Mouse (Mus musculus) CD4-positive, CD25-positive, alpha-beta regulatory T cell, adult 4 months (primary cell): ENCODE data around the gene Tedc2. TPM values are rescaled to one million over a fixed set of nuclear protein-coding genes. Genes with fewer than 3 reads are reported as not detected.

Source experiments
- ATAC-seq: one replicate; pipeline ENCODE4 v1.8.0; 2017
- polyA plus RNA-seq, 2 experiments: library from polyadenylated mRNA; unstranded; fragments of 100-300 nt; shearing (Covaris generic); gene quantifications; one replicate each; pipeline ENCODE4 v1.2.1; 2017

The Tedc2 gene
- polyA plus RNA-seq, 2 experiments from 2014 or later = 8.9 to 17.5 TPM

DNA sequence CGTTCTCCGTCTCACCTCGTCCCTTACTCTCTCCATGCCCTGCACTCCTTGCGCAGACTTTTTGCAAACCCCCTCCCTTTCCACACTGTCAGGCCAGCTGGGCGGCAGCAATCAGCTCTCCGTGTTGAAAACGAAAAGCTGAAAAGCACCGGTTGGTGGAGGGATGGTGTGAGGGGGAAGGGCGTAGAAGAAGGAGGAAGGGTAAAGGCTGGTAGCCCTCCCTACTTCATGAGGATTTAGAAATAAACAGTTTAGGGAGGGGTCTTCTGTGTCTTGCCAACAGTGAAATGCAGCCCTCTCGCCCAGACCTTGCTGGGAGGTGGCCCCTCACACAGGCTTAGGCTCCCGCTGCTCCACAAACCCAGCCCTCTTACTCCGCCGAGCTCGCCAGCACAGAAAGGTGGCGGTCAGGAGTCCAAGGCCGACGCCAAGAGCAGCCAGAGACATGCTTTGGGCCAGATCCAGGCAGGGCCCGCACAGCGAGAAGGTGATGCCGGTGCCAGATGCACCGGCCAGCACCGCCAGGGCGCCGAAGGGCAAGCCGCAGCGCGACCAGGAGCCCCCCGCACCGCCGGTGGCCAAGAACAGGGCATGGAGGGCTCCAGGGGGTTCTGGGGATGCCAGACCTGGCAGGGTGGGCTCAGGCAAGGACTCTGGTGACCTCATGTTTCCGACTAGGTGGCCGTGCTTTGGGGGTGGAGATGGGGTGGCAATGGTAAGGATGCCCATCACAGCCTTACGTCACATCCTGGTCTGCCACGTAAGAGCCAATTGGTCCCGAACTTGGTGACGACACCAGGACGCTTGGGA is 8.8 kb downstream of the Tedc2 start:
- ATAC-seq = peak; percentile 73

DNA sequence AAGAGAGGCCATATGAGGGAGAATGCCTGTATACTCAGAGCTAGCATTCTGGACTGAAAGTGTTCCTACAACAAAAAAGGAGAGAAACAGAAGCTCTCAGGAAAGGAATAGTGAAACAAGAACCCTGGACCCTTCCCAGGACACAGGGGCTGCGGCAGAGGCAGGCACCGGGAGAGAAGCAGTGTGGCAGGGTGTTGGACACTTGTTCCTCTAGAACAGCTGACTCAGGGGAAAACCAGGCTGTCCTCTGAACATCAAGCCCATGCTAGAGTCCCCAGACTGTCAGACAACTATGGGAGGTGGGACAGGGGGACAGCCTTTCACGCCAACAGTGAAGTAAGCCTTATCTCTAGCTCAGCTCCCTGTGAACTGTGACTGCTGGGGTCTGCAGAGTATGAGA is 10.1 kb downstream of the Tedc2 start:
- no peak for ATAC-seq

DNA sequence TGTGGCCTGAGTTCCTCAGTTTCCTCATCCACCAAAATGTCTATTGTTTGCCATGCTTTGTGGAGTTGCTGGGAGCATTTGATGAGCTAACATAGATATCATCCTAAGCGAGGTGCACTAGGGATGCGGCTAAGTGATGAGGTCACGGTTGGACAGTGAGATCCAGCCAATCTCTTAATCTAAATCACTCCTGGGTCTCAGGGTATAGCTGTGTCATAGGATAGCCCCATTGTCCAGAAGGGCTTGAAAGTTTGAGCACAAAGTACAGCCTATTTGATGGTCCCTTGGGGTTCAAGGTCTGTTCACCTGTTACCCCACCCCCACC is 10.8 kb downstream of the Tedc2 start:
- no peak for ATAC-seq

DNA sequence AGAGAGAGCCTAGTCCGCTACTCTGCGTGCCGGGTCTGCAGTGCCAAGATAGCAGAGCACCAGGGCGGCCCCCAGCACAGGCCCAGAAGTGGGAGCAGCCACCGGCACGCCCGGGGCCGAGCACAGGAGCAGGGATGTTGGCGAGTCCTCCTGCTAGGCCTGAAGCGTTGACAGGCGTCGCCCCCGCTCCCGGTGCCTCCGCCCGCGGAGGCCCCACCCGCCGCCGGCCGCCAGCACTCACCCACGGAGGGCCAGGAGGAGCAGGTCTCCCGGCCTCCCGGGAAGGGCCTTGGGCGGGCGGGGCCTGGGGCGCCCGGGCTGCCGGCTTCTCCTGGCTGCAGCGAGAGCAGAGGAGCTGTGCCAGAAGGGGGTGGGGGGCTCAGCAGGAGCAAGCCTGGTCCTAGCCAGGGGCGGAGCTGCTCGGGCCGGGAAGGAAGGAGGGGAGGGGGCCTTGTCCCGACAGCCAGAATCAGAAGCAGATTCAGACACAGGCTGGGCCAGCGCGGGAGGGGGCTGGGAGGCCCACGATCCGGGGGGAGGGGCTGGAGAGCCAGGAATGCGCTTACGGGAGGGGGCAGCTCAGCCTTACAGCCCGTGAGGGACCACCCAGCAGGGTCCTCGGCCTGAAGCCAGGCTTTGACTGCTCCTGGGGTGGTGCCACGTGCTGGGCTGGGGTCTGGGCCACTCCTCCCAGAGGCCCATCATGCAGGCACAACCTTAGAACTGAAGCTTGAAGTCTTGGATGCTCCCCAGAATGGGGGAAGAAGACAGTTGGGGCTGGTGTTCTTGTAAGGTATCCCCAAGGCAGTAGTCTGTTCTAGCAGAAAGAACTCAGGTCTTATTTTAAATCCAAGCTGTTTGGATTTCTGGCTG is 11.4 kb downstream of the Tedc2 start, which contains the start of gene Ntn3:
Gene Ntn3, minus strand, starts transcription at position 489 of the 873 bp plus-strand sequence.
- ATAC-seq = no peak

DNA sequence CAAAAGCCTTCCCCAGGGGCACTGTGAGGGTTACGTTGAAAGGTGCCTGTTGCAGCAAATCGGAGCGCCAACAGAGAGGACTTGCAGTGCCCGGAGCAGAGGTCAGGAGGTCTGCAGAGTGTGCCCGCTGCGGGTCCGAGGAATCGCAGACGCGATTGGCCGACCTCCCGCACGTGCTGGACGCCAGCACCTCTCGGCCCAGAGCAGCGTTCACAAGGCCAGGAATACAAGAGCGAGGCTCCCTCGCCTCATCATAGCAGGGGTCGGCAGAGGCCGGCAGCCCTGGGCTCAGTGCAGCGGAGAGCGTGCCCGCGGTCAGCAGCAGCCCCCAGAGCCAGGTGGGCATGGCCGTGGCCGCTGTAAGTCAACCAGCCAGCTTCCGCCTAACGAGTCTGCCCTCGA is 12.0 kb downstream of the Tedc2 start:
- ATAC-seq = no peak

DNA sequence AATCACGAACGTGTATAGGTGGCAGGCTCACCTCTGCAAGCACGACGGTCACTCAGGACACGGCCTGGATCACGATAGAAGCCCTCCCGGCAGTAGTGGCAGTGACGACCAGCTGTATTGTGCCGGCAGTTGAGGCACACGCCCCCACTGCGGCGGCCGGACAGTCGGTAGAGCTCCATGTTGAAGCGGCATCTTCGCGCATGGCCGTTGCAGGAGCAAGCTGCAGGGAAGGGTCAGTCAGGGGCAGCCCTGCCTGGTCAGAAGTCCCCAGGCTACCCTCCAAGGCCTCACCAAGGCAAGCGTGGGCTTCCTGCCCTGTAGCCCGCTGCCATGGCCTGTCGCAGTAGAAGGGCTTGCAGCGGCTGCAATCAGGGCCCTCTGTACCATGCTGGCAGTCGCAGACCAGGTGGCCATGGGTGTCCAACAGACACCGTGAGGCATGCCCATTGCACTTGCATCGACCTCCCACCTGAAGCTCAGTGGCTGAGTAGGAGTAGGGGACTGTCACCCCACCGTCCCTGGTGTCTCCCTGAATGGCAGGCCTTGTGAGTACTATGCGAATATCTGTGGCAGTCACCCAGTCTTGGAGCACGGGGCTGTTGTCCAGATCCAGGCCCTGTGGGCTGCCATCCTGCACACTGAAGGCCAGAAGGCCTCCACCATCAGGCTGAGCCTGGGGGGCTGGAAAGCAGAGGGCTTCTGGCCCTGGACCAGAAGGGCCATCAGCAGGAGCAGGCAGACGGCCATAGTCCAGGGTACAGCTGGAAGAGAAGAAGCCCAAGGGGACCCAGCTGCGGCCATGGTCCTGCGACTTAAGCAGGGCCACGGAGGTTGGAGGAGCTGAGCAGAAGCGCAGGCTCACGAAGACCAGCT is 12.6 kb downstream of the Tedc2 start:
- no peak for ATAC-seq

DNA sequence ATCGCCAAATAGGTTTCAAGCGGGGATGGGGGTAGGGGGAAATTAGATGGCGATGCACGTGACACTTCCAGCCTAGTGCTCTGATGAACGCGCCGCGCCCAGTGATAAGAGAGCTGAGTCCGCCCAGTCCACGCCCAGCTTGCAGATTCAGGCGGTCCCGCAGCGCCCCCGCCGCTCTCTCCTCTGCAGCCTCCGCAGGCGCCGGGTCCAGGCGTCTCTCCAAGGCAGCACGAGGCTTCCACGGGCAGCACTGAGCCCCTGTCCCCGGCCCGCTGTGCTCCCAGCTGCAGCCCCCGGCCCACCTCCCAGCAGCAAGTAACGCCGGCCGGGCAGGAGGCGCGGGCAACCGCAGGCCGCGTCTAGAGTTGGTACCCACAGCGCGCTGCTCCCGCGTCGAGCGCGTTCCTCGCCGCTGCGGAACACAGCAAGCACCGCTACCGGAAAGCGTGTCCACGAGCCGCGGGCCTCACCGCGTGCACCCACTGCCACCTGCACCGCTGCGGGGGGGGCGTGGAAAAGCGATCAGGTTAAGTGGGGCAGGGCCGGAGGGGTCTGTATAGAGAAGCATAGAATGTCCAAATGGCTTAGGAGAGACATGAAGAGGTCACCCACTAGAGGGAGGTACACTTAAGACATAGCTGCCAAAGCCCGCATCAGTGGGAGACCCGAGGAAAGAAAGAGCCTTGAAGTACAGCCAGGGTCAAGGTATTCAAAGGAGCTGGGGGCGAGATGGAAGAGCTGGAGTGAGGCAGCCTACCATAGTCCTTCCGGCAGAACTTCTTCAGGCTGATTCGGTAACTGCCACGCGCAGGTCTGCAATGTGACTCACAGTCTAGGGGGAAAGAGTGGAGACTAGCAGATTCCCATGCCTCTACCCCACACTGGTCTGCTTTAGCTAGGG is 13.9 kb downstream of the Tedc2 start:
- peak; percentile 63 for ATAC-seq

DNA sequence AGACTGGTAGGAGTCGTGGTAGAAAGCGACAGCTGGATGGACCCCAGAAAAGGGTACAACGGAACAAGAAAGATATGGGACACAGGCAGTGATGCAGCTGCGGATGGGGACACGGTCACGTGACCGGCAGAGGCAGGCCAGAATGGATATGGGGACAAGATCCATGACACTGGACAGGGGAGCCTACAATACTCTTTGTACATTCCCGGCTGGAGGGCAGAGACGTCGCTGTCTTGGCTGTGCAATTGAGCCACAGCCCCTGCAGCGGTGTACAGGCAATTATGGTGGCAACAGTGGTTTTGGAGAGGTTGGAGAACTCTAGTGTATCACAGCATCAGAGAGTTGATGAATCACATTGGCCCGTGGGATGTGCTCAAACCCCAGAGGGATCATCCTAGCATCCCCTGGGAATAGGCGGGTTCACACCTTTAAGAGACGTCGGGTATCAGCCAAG is 14.7 kb downstream of the Tedc2 start:
- peak; percentile 33 for ATAC-seq

DNA sequence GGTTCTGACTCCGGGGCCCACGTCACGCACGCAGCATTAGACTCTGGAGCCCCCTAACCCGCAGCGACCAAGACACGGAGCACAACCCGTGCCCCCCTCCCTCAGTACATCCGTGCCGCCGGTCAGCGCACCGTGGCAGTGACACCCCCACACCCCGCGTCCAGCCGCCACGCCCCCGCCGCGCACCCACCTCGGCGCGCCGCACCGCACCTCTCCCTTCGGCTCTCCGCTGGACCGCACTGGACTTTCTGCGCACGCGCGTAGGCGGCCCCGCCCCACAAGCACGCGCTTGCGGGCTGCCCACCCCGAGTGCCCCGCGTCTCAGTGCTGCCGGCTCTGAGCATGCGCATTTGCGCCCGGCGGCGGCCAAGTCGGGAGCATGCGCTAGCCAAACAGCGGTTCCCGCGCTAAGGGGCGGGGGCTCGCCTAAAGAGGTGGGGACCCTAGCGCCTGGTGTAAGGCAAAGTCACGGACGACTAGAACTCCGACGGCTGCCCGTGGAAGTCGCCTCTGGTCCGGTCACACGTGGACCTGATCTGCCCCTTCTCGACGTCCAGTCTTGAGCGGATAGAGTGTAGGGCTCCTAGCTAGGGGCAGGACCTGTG is 15.3 kb downstream of the Tedc2 start, which contains the start of gene Tbc1d24:
Gene Tbc1d24, minus strand, starts transcription at position 279 of the 605 bp plus-strand sequence.
- ATAC-seq = peak; percentile 56

DNA sequence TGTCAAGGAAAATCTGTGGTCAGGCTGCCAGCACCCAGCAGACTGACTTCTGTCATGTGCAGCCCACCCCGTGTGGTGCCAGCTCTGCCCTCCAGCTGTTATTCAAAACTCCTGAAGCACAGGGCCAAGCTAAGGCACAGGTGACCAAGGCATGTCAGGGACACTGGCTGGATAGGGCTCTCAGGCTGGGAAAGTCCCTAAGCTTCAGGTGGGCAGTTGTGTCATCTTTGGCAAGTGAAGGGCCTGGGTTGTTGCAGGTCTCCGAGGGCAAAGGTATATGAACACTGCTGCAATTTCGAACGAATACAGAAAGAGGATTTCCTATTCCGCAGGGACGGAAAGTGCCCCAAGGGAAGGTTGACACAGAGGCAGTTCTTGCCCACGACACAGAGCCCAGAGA is 15.8 kb downstream of the Tedc2 start:
- no peak for ATAC-seq

DNA sequence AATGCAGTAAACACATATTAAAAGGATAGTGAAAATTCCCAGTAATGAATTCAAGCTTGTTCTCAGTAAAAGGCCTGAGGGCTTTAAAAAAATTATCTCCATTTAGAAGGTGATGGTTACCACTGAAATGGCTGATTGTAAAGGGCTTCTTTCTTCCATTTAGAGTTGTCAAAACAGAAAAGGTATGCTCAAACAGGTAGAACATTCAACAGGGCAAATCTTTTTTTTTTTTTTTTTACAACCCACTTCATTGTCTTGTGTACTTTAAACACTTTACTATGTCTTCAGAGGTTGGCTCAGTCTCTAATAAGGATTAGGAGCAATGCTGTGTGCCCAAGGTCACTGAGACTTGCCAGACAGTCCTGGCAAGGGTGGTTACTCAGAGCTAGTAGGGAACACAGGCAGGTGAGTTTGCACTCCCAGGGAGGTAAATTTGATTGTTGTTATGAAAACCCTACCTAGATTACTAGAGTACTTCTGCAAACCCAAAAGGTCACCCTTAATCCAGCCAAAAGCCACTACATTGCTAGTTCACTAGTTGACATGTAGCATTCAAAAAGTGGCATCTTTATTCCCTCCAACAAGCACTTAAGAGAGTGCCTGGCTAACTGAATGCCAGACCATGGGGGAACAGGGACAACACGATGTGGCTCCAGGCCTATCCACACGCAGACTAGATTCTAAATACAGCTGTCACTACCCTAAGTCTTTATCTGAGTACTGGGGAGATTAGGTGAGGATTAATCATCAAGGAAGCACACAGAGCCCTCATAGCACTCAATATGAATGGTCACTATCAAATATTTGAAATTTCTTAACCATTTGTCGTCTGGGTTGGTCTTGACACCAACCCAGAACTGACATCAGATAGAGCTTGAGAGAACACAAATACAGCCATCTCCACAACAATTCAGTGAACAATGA is 16.8 kb downstream of the Tedc2 start:
- no peak for ATAC-seq

DNA sequence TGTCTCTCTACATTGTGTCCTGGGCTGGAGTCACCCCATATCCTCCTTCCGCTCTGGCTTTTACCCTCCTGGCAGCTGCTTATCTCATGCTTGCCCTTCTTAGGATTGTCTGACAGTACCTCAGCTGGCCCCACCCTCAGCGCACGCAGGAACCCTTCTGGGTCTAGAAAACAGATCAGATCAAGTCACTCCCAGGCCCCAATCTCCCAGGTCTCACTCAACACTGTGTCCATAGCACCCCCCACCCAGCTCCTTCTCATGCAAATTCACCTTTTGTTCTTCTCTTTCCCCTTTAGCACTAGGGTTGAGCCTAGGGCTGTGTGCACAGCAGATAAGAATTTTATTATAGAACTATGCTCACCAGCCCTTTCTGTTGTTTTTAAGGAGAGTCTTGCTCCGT is 17.6 kb downstream of the Tedc2 start:
- ATAC-seq = no peak

DNA sequence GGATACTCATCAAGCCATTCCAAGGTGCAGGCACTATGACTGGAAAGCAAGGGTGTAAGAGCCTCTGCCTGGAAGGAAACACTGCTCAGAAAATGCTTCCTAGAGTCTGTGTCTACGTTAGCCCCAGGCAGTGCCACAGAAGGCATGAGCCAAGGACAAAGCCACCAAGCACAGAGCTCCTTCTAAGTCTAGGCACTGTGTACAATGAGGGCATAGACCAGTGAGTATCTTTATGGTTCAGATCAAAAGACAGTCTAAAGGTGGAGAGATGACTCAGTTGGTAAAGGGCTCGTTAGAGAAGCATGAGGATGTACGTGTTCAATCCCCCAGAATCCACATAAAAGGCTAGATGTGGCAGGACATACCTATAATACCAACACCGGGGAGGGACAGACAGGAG is 19.6 kb downstream of the Tedc2 start:
- ATAC-seq = no peak

DNA sequence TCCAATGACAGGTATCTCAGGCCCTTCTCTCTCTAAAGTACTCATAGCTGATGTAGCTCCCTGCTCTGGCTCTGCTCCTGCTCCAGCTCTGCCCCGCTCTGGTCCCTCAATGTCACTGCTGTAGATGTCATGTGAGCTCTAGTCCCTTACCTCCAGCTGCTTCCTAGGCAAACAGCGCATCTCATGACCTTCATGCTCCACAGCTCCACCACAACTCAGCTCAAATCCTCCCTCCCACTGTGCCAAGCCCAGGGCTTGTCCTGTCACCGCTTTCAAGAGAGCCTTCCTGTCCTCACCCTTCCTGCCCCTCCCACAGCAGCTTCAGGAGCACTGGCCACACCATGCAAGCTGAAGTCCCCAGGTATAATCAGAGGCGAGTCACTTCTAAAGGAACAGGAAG is 20.9 kb downstream of the Tedc2 start:
- ATAC-seq = no peak

DNA sequence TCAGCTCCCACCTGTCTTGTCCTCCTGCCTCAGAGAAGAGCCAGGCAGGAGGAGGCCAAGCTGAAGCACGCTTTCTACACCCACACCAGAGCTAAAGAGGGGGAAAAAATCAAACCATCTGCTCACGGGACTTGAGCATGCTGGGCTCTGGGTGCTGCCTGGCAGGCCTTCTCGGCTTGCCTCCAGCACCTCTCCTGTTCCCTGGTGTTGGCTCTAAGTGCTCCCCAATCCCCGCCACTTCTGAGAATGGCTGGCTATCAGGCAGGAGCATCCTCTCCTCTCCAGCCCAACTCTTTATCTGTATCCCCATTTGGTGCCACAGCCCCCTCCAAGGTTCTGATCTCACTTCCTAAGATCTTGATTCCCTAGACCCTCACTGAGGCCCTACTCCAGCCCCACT is 21.4 kb downstream of the Tedc2 start:
- no peak for ATAC-seq

DNA sequence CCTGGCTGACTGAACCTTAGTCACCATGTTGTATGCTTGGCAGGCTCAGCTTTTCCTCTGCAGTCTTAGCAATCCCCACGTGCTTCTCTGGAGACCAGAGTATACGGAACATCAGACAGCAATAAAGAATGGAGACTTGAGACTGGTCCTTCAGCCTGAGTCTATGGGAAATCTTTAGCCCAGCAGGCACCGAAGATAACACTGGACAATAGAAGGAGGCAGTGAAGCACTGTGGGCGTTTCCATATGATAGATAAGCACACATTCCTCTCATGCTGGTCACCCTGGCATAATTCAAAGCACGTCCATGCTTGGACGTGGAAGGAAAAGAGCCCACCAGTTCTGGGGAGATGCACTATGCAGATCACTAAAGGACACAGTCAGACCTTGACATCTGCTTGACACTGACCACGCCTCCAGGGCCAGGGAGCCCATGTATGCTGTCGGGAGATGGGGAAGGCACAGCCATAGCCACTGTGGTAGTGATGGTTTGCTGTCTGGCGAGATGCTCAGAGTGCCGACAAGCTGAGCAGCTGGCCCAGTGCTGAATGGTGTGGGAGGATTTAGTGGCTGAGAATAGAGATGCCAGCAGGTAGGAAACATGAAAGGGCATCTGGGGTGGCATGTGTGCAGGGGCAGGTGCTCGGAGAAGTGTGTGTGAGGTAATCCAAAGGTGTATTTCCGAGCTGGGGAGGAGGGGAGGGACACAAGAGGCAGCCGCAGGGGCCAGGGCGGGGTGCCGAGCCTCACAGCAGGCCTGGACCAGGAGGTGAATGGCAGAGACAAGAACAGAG is 23.4 kb downstream of the Tedc2 start:
- ATAC-seq = no peak

DNA sequence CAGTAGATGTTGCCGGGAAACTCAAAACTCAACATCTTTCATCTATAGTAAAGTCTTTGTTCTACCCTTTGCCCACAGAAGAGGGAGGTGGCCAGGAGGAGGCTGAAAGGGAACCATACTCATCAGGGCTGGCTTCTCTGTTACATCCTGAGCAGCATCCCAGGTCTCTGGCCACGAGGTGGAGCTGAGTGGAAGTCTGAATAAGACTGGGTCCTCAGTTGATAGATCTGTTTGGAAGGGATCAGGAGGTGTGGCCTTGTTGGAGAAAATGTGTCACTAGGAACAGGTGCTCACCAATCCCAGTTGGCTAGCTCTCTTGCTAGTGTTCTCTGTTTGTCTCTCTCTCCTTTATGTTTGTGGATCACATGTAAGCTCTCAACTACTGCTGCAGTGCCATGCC is 25.3 kb downstream of the Tedc2 start:
- no peak for ATAC-seq

DNA sequence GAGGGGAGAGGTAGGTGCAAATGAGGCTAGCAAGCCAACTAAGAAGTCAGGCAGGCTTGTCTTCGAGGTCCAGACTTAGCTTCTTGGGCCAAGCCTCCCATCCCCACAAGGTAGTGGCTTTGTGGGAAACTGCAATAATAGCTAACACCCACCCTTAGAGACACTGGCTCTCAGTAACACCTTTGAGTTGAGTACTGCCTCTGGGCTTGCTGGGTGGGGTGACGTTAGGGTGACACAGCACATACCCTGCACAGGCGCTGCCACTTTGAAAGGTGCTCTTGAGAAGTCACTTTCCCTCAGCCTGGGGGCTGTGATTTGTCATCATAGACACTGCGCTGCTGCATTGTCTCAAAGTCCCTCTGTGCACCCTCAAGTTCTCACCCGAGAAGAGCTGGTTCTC is 26.9 kb downstream of the Tedc2 start:
- ATAC-seq = no peak

DNA sequence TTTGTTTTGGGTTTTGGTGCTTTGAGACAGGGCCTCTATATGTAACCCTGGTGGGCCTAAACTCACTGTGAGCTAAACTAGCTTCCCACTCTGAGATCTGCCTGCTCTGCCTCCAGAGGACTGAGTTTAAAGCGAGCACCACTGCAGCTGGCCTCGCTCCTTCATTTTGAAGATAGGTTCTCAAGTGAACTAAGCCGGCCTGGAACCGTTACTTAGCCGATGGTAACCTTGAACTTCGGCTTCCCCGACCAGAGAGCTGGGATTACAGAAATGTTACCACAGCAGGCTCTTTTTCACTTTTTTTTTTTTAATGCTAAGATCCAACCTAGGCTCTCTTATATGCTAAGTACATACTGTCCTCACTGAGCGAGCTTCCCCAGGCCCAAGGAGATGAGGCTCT is 27.4 kb downstream of the Tedc2 start:
- no peak for ATAC-seq
